Mouse (Mus musculus) spleen, adult 2 months (tissue): ENCODE measurements around the gene Aebp1.
A peak's percentile ranks its signal among the peaks of the same experiment; 100 is the strongest.

Experiments used
- CTCF ChIP-seq: fragments of 200-500 bp; IDR thresholded peaks from 2 replicates; pipeline ENCODE4 v1.5.1; 2011; ENCODE audit warnings: mild to moderate bottlenecking, inconsistent platforms; ENCODE audit not compliant: insufficient read depth, insufficient read length, insufficient replicate concordance; ENCODE audit errors: extremely low read depth
- POLR2A ChIP-seq: fragments of 200-500 bp; IDR thresholded peaks from 2 replicates; pipeline ENCODE4 v1.6.1; 2011; ENCODE audit warnings: low read depth, low read length, inconsistent platforms

DNA sequence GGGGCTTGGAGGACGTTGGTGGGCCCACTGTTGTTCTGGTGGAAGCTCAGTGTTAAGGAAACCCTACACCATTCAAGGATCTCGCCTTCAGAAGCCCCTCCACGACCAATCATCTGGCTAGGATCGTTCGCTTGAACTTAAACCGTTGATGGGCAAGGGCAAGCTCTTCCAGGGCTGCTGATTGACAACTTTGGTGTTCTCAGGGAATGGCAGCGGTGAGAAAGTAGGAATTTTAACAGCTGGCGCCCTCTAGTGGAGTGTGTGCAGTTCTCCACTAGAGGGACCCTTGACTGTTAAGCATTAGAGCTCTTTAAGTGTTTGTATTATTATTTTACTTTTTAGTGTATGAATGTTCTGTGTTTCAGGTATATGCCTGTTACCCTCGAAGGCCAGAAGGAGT, 24.4 kb downstream of the Aebp1 start:
- TF ChIP-seq CTCF = peak; percentile 52; the same call in 1 of the 2 replicates
- TF ChIP-seq POLR2A = no peak
